Mouse (Mus musculus) mesoderm, embryonic 11.5 days (tissue): ENCODE data around the gene 2300003K06Rik.
"Not testable (repeated sequence)": the region's sequence is repeated elsewhere in the genome, so short reads cannot be mapped to it uniquely, and the experiment has no call there.

Experiments
- DNase-seq: peaks from one replicate; pipeline ENCODE4 v3.0.0-alpha.2; 2012; ENCODE audit warnings: low read depth, low spot score

Gene 2300003K06Rik

GRCm38 (mm10) chr11:99837966-99838365 is at the start of gene 2300003K06Rik:
2300003K06Rik (minus strand) TSS chr11:99838066.
- DNase-seq: no peak

- not testable (repeated sequence) for DNase-seq
Measured at GRCm38 (mm10) chr11:99878887-99879286, 41.0 kb upstream of the 2300003K06Rik start, which contains the start of gene Gm11567. Gm11567 (plus strand) TSS chr11:99879187.

GRCm38 (mm10) chr11:99873089-99873488 is 35.2 kb upstream of the 2300003K06Rik start, which contains the start of gene Krtap9-1:
Krtap9-1 (plus strand) TSS chr11:99873389.
- not testable (repeated sequence) for DNase-seq

- not testable (repeated sequence) for DNase-seq
Measured at GRCm38 (mm10) chr11:99864176-99864575, 26.3 kb upstream of the 2300003K06Rik start, which contains the start of gene Gm11559. Gm11559 (plus strand) TSS chr11:99864476.

GRCm38 (mm10) chr11:99858761-99859160 is 20.9 kb upstream of the 2300003K06Rik start:
- no peak for DNase-seq

GRCm38 (mm10) chr11:99857617-99858016 is 19.8 kb upstream of the 2300003K06Rik start, which contains the start of gene Gm11568:
Gm11568 (plus strand) TSS chr11:99857917.
- no peak for DNase-seq

GRCm38 (mm10) chr11:99854121-99854520 is 16.3 kb upstream of the 2300003K06Rik start:
- peak; percentile 22 for DNase-seq

- no peak for DNase-seq
Measured at GRCm38 (mm10) chr11:99851508-99851907, 13.6 kb upstream of the 2300003K06Rik start, which contains the start of gene Krtap4-16. Krtap4-16 (minus strand) TSS chr11:99851608.

GRCm38 (mm10) chr11:99846746-99847145 is 8.9 kb upstream of the 2300003K06Rik start:
- no peak for DNase-seq

GRCm38 (mm10) chr11:99842185-99842584 is 4.3 kb upstream of the 2300003K06Rik start:
- no peak for DNase-seq

- DNase-seq: not testable (repeated sequence)
Measured at GRCm38 (mm10) chr11:99815566-99815965, 22.3 kb downstream of the 2300003K06Rik start, which contains the start of gene Gm11564. Gm11564 (minus strand) TSS chr11:99815666.

GRCm38 (mm10) chr11:99809792-99810191 is 28.1 kb downstream of the 2300003K06Rik start, which contains the start of gene Krtap4-13:
Krtap4-13 (minus strand) TSS chr11:99809892.
- not testable (repeated sequence) for DNase-seq

GRCm38 (mm10) chr11:99804346-99804745 is 33.5 kb downstream of the 2300003K06Rik start, which contains the start of gene Gm11554:
Gm11554 (minus strand) TSS chr11:99804446.
- not testable (repeated sequence) for DNase-seq

- DNase-seq: not testable (repeated sequence)
Measured at GRCm38 (mm10) chr11:99798832-99799231, 39.0 kb downstream of the 2300003K06Rik start, which contains the start of gene Gm11569. Gm11569 (minus strand) TSS chr11:99798932.

- no peak for DNase-seq
Measured at GRCm38 (mm10) chr11:99793367-99793766, 44.5 kb downstream of the 2300003K06Rik start, which contains the start of gene Gm11596. Gm11596 (minus strand) TSS chr11:99793467.
